Mouse (Mus musculus): ENCODE results near the gene Gab1.
A peak's percentile ranks its signal among the peaks of the same experiment; 100 is the strongest.

The Gab1 gene

GRCm38 (mm10) chr8:80871400-80871799 is 8.9 kb downstream of the Gab1 start:
- DNase-seq: no peak

GRCm38 (mm10) chr8:80870535-80871204 is 9.6 kb downstream of the Gab1 start:
- no peak for DNase-seq

GRCm38 (mm10) chr8:80869881-80870328 is 10.4 kb downstream of the Gab1 start:
- no peak for DNase-seq

GRCm38 (mm10) chr8:80868801-80869323 is 11.5 kb downstream of the Gab1 start:
- DNase-seq: no peak

- DNase-seq: no peak
These were observed 12.2 kb downstream of the Gab1 start for GRCm38 (mm10) chr8:80868006-80868702.

GRCm38 (mm10) chr8:80867598-80867997 is 12.7 kb downstream of the Gab1 start:
- no peak for DNase-seq

GRCm38 (mm10) chr8:80865181-80865784 is 15.0 kb downstream of the Gab1 start:
- DNase-seq: no peak

GRCm38 (mm10) chr8:80863393-80863792 is 16.9 kb downstream of the Gab1 start:
- DNase-seq: no peak

- no peak for DNase-seq
These were observed 21.0 kb downstream of the Gab1 start for GRCm38 (mm10) chr8:80859180-80859775.

- no peak for DNase-seq
These were observed 22.4 kb downstream of the Gab1 start for GRCm38 (mm10) chr8:80857851-80858367.

- no peak for DNase-seq
These were observed 23.2 kb downstream of the Gab1 start for GRCm38 (mm10) chr8:80857128-80857527.

- peak; percentile 59 for DNase-seq
These were observed 23.7 kb downstream of the Gab1 start for GRCm38 (mm10) chr8:80856606-80857005.

GRCm38 (mm10) chr8:80853622-80854021 is 26.7 kb downstream of the Gab1 start:
- no peak for DNase-seq

- DNase-seq: no peak
These were observed 27.1 kb downstream of the Gab1 start for GRCm38 (mm10) chr8:80853208-80853607.

GRCm38 (mm10) chr8:80852412-80853165 is 27.7 kb downstream of the Gab1 start:
- no peak for DNase-seq

GRCm38 (mm10) chr8:80851648-80852047 is 28.7 kb downstream of the Gab1 start:
- DNase-seq: no peak

- DNase-seq: no peak
These were observed 30.3 kb downstream of the Gab1 start for GRCm38 (mm10) chr8:80850013-80850412.

- DNase-seq: no peak
These were observed 31.7 kb downstream of the Gab1 start for GRCm38 (mm10) chr8:80848631-80849030.

GRCm38 (mm10) chr8:80847912-80848311 is 32.4 kb downstream of the Gab1 start:
- peak; percentile 78 for DNase-seq

GRCm38 (mm10) chr8:80845284-80845683 is 35.0 kb downstream of the Gab1 start:
- DNase-seq: no peak

- no peak for DNase-seq
These were observed 36.4 kb downstream of the Gab1 start for GRCm38 (mm10) chr8:80843744-80844434.

GRCm38 (mm10) chr8:80842514-80842913 is 37.8 kb downstream of the Gab1 start:
- DNase-seq: no peak

Measured in lung, postnatal 14 days (tissue).